Mouse (Mus musculus): Measurements from ENCODE around the gene Tmem151a.
A peak's percentile ranks its signal among the peaks of the same experiment; 100 is the strongest.

Gene Tmem151a

DNA sequence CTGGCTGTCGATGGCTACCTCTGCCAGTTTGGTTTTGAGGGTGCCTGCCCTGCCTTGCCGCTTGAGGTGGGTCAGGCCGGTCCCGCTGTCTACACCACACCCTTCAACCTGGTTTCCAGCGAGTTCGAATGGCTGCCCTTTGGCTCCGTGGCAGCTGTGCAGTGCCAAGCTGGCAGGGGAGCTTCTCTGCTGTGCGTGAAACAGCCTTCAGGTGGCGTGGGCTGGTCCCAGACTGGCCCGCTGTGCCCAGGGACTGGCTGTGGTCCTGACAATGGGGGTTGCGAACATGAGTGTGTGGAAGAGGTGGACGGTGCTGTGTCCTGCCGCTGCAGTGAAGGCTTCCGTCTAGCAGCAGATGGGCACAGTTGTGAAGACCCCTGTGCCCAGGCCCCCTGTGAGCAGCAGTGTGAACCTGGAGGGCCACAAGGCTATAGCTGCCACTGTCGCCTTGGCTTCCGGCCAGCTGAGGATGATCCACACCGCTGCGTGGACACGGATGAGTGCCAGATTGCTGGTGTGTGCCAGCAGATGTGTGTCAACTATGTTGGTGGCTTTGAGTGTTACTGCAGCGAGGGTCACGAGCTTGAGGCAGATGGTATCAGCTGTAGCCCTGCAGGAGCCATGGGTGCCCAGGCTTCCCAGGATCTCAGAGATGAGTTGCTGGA lies 16.6 kb downstream of the Tmem151a start:
- DNase-seq (ENCODE audit: inconsistent age in 2 of 2, low spot score in 1 of 2): no peak

GRCm38 (mm10) chr19:5067867-5068569 lies 17.3 kb downstream of the Tmem151a start, which contains the start of gene Cd248:
Gene Cd248, plus strand, starts transcription at chr19:5068078.
- peak in 1 of 2 experiments; percentile 65 for DNase-seq (ENCODE audit: inconsistent age in 2 of 2, low spot score in 1 of 2)

- peak in 1 of 2 experiments; percentile 38 for DNase-seq (ENCODE audit: inconsistent age in 2 of 2, low spot score in 1 of 2)
Observed at GRCm38 (mm10) chr19:5067040-5067799, 18.1 kb downstream of the Tmem151a start.

GRCm38 (mm10) chr19:5065104-5065503 lies 20.2 kb downstream of the Tmem151a start:
- DNase-seq (ENCODE audit: inconsistent age in 2 of 2, low spot score in 1 of 2): no peak

GRCm38 (mm10) chr19:5062446-5062845 lies 22.9 kb downstream of the Tmem151a start:
- DNase-seq (ENCODE audit: inconsistent age in 2 of 2, low spot score in 1 of 2): no peak

- DNase-seq (ENCODE audit: inconsistent age in 2 of 2, low spot score in 1 of 2): no peak
Observed at GRCm38 (mm10) chr19:5062041-5062440, 23.3 kb downstream of the Tmem151a start.

- no peak for DNase-seq (ENCODE audit: inconsistent age in 2 of 2, low spot score in 1 of 2)
Observed at GRCm38 (mm10) chr19:5060365-5061330, 24.7 kb downstream of the Tmem151a start.

DNA sequence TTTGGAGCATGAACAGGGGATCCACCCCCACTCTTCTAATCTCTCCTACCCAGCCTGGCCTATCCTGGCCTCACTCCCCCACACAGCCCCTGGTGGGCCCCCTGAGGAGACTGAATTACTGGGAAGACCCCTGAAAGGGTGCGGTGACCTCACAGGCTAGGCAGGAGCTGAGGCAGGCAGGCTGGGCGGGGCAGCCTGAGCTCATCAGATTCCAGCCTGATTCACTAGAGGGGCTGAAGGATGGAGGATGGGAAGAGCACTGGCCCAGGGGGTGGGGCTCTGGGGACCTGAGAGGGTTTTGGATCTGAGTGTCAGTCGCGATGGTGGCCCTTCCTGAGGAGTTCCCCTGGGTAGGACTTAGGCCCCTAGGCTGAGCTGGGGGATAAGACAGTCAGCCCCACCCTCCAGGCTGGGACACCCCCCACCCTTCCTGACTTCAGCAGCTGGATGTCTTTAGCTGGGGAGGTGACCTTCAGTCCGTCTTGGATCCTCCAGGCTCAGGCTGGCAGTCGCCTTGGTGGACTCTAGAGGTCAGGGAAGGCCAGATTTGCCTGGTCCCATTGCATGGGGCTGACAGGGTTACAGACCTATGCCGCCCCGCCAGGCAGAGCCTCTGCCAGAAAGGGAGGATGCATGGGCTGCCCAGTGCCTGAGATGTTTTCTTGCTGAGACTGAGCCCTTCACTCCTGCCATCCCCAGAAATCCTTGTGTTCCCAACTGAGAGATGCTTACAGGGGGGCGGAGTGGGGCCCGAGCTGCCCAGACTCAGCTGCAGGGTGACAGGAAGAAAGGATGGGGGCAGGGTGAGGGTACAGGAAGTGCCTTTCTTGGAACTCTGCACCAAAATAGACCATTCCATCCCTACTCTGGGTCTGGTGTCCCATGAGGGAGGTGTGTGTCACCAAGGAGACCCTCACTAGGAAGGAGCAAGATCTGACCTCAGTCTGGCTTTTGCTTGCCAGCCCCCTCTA lies 26.2 kb downstream of the Tmem151a start:
- DNase-seq (ENCODE audit: inconsistent age in 2 of 2, low spot score in 1 of 2): no peak

GRCm38 (mm10) chr19:5057876-5058775 lies 27.2 kb downstream of the Tmem151a start:
- DNase-seq (ENCODE audit: inconsistent age in 2 of 2, low spot score in 1 of 2): no peak

DNA sequence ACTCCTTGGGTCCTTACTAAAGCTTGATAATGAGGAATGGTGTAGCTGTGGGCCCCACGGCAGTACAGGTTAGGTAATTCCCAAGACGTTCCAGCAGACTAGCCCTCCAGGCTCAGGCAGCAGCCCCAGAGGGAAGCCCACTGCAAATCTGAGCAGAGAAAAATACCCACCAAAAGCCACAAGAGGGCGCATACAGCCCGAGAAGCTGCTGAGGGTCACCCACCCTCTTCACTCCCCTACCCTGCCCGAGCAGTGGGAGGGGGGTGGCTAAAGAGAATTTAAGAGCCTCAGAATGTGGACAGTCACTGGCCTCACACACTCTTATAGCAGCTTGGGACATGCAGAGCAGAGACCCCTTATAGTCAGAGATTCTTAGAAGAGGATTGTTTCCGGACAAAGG lies 29.1 kb downstream of the Tmem151a start:
- DNase-seq (ENCODE audit: inconsistent age in 2 of 2, low spot score in 1 of 2): peak in 1 of 2 experiments; percentile 61

DNA sequence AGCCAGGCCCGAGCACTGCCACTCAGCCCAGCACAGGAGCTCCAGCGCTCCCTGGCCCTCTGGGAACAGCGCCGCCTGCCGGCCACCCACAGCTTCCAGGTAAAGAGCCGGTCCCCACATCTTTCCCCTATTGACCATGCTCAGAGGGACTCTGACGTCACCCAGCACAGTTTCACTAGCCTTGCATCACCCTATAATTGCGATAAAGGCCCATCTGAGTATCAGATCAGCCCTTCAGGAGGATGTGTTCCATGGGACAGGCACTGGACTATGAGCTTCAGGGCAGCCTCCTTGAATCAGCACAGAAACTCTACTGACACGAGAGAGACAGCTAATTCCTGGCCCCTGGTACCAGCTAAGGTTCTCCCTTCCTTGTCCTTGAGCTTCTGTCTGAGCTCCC lies 31.4 kb downstream of the Tmem151a start:
- peak; percentile 57 to 82 for DNase-seq (ENCODE audit: inconsistent age in 2 of 2, low spot score in 1 of 2)

- no peak for DNase-seq (ENCODE audit: inconsistent age in 2 of 2, low spot score in 1 of 2)
Observed at GRCm38 (mm10) chr19:5052853-5053252, 32.5 kb downstream of the Tmem151a start.

- no peak for DNase-seq (ENCODE audit: inconsistent age in 2 of 2, low spot score in 1 of 2)
Observed at GRCm38 (mm10) chr19:5052166-5052822, 33.0 kb downstream of the Tmem151a start.

- DNase-seq (ENCODE audit: inconsistent age in 2 of 2, low spot score in 1 of 2): peak in 1 of 2 experiments; percentile 33
Observed at GRCm38 (mm10) chr19:5051515-5051914, 33.8 kb downstream of the Tmem151a start.

GRCm38 (mm10) chr19:5051031-5051430 lies 34.3 kb downstream of the Tmem151a start:
- peak in 1 of 2 experiments; percentile 48 for DNase-seq (ENCODE audit: inconsistent age in 2 of 2, low spot score in 1 of 2)

- peak; percentile 82 to 92 for DNase-seq (ENCODE audit: inconsistent age in 2 of 2, low spot score in 1 of 2)
Observed at GRCm38 (mm10) chr19:5050047-5050905, 35.1 kb downstream of the Tmem151a start, which contains the start of gene Rin1. Gene Rin1, plus strand, starts transcription at chr19:5050481.

GRCm38 (mm10) chr19:5049325-5049724 lies 36.0 kb downstream of the Tmem151a start:
- DNase-seq (ENCODE audit: inconsistent age in 2 of 2, low spot score in 1 of 2): no peak

Measured in adrenal gland, adult (tissue).